Comparison of ENCODE assay signal across 24 mouse cellular contexts in the genomic region with DNA sequence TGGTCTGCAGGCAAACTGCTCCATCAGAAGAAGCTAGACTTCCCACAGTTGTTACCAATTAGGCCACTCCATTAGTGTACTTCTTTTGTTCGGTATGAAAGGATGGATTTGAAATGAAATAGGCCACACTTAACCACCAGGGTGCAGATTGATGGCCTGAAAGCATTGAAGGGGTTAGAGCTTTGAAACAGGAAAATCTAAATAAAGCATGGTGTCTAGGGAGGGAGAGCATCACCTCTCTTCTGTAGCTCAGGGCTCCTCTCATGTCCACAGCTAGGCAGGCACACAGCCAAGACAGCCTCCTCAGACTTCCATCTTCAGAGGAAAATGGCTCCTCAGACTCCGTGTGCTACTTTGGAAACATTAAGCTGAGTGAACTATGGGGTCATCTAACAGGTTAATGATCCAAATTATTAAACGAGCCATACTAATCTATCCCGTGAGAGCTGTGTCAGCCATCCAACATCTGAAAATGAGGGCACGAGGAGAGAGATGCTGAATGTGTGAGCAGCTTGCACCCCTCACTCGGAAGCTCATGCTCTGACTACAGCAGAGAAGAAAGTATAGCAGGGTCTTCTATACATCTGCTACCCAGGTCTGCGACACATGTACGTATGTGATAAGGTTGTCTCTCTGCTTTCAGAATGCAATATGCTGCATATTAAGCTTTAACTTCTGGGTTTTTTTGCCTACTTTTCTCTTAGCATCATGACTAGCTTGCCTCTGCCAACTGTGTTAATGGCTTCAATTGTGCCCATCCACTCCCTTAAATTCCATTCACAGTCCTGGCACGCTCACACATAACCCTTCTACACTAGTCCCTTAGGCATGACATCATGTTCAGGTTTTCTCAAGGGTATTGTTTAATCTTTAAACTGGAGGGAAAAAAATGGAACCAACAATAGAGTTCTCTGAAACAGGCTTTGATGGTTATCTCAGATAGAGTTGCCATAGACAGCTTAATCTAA. TPM values are rescaled to one million over a fixed set of nuclear protein-coding genes. Genes with fewer than 3 reads are reported as not detected.
DNase-seq lines count a peak whose midpoint lies in the region; ATAC-seq and TF ChIP-seq lines count a peak whose summit lies in the region.
"Had no signal": no experiment of that assay in that cellular context is flagged by ENCODE, and none has a peak within 500 bp of the region (broad histone marks: within the 10 kb centered on the region; RNA-seq: fewer than 3 reads in every experiment).

No protein-coding gene starts in this region.

- H3K27ac ChIP-seq in hindbrain, embryonic 13.5 days: no peak overlapping the region
- H3K27ac ChIP-seq in hindbrain, embryonic 11.5 days (ENCODE audit: low read depth, low read length): no peak overlapping the region
- H3K27ac ChIP-seq in lung, postnatal 0 days (ENCODE audit: low read length): no peak overlapping the region
- H3K27ac ChIP-seq in neural tube, embryonic 14.5 days (ENCODE audit: low read depth, low read length): no peak overlapping the region
- no peak overlapping the region for H3K27ac ChIP-seq in intestine, embryonic 16.5 days (ENCODE audit: low read length)
- H3K27ac ChIP-seq: embryonic facial prominence, embryonic 12.5 days; forebrain, embryonic 15.5 days; heart, adult 2 months; heart, embryonic 15.5 days; layer of hippocampus, adult 2 months; limb, embryonic 15.5 days; liver, embryonic 15.5 days had no signal

- H3K36me3 ChIP-seq in hindbrain, embryonic 13.5 days: no peaks in the 10 kb centered on the region
- no peaks in the 10 kb centered on the region for H3K36me3 ChIP-seq in hindbrain, embryonic 11.5 days (ENCODE audit: control insufficient read depth, insufficient read depth, low read length)
- H3K36me3 ChIP-seq in lung, postnatal 0 days (ENCODE audit: insufficient read depth, low read length): no peaks in the 10 kb centered on the region
- H3K36me3 ChIP-seq in neural tube, embryonic 14.5 days (ENCODE audit: control insufficient read depth, insufficient read depth, low read length): no peaks in the 10 kb centered on the region
- no peaks in the 10 kb centered on the region for H3K36me3 ChIP-seq in intestine, embryonic 16.5 days (ENCODE audit: control insufficient read depth, insufficient read depth, low read length)
- H3K36me3 ChIP-seq: embryonic facial prominence, embryonic 12.5 days; forebrain, embryonic 15.5 days; G1E; heart, embryonic 15.5 days; limb, embryonic 15.5 days; liver, embryonic 15.5 days had no signal

- TF ChIP-seq POLR2A in brain, embryonic 14.5 days (IDR thresholded peaks at IDR 0.05; ENCODE audit: borderline replicate concordance, extremely low read depth, insufficient read depth, insufficient read length, poor library complexity, severe bottlenecking): no peak

- no peak for TF ChIP-seq EP300 in lung, postnatal 0 days (IDR thresholded peaks at IDR 0.05)

- ATAC-seq in hindbrain, embryonic 13.5 days (ENCODE audit: low FRiP score): 0 out of 2 replicates have a peak, but pooled peaks have one; percentile 39
- no peak for ATAC-seq in hindbrain, embryonic 11.5 days (ENCODE audit: low FRiP score)
- ATAC-seq in lung, postnatal 0 days: peak; percentile 49; the same call in 1 of the 2 replicates
- ATAC-seq in neural tube, embryonic 14.5 days (ENCODE audit: low read depth): peak; percentile 78
- ATAC-seq in intestine, embryonic 16.5 days: no peak
- ATAC-seq: forebrain, embryonic 15.5 days; intestine, postnatal 0 days had no signal

- H3K9ac ChIP-seq in hindbrain, embryonic 13.5 days: no peak overlapping the region
- H3K9ac ChIP-seq in hindbrain, embryonic 11.5 days (ENCODE audit: low read depth, low read length): no peak overlapping the region
- no peak overlapping the region for H3K9ac ChIP-seq in lung, postnatal 0 days (replicated peaks; ENCODE audit: low read depth)
- no peak overlapping the region for H3K9ac ChIP-seq in neural tube, embryonic 14.5 days (replicated peaks; ENCODE audit: low read depth, low read length)
- H3K9ac ChIP-seq in intestine, embryonic 16.5 days (ENCODE audit: low read depth, low read length): no peak overlapping the region
- H3K9ac ChIP-seq: embryonic facial prominence, embryonic 12.5 days; forebrain, embryonic 15.5 days; heart, embryonic 15.5 days; limb, embryonic 15.5 days; liver, embryonic 15.5 days had no signal

- no peak for DNase-seq in hindbrain, embryonic 11.5 days (ENCODE audit: low spot score)
- DNase-seq in lung, postnatal 0 days (ENCODE audit: low spot score): peak; percentile 47
- no peak for DNase-seq in lung, postnatal 25 days (ENCODE audit: low spot score)
- DNase-seq in brain, embryonic 14.5 days (ENCODE audit: low read depth): peak; percentile 34
- DNase-seq in heart, adult 8-10 months (ENCODE audit: low spot score): no peak
- DNase-seq: adrenal gland, postnatal 36 days; cerebellum, adult 9-11 months; gastrocnemius, postnatal 25 days; heart, adult 2 months; heart, postnatal 4 days; layer of hippocampus, postnatal 36 days; thymus, postnatal 14 days had no signal

- no peaks in the 10 kb centered on the region for H3K9me3 ChIP-seq in hindbrain, embryonic 13.5 days
- no peaks in the 10 kb centered on the region for H3K9me3 ChIP-seq in hindbrain, embryonic 11.5 days (ENCODE audit: control insufficient read depth, low read length)
- no peaks in the 10 kb centered on the region for H3K9me3 ChIP-seq in lung, postnatal 0 days (ENCODE audit: low read length)
- no peaks in the 10 kb centered on the region for H3K9me3 ChIP-seq in neural tube, embryonic 14.5 days (ENCODE audit: control insufficient read depth, low read length)
- H3K9me3 ChIP-seq in intestine, embryonic 16.5 days (ENCODE audit: control insufficient read depth, low read length): no peaks in the 10 kb centered on the region
- H3K9me3 ChIP-seq: embryonic facial prominence, embryonic 12.5 days; forebrain, embryonic 15.5 days; G1E; heart, embryonic 15.5 days; limb, embryonic 15.5 days; liver, embryonic 15.5 days had no signal

- no peaks in the 10 kb centered on the region for H3K27me3 ChIP-seq in hindbrain, embryonic 13.5 days
- H3K27me3 ChIP-seq in hindbrain, embryonic 11.5 days (ENCODE audit: control insufficient read depth, insufficient read depth, low read length): no peaks in the 10 kb centered on the region
- no peaks in the 10 kb centered on the region for H3K27me3 ChIP-seq in lung, postnatal 0 days (replicated peaks; ENCODE audit: insufficient read depth, low read length)
- no peaks in the 10 kb centered on the region for H3K27me3 ChIP-seq in neural tube, embryonic 14.5 days (ENCODE audit: control insufficient read depth, insufficient read depth, low read length)
- no peaks in the 10 kb centered on the region for H3K27me3 ChIP-seq in intestine, embryonic 16.5 days (replicated peaks; ENCODE audit: control insufficient read depth, insufficient read depth, low read length)
- H3K27me3 ChIP-seq: embryonic facial prominence, embryonic 12.5 days; forebrain, embryonic 15.5 days; heart, embryonic 15.5 days; limb, embryonic 15.5 days; liver, embryonic 15.5 days had no signal

- no peak for TF ChIP-seq CTCF in lung, postnatal 0 days (IDR thresholded peaks at IDR 0.05)
- TF ChIP-seq CTCF in brain, embryonic 14.5 days (IDR thresholded peaks at IDR 0.05; ENCODE audit: borderline replicate concordance, extremely low read depth, insufficient read depth, insufficient read length): no peak

- H3K4me3 ChIP-seq in hindbrain, embryonic 13.5 days: no peak overlapping the region
- no peak overlapping the region for H3K4me3 ChIP-seq in hindbrain, embryonic 11.5 days (ENCODE audit: low read depth, low read length)
- no peak overlapping the region for H3K4me3 ChIP-seq in lung, postnatal 0 days (ENCODE audit: low read depth, low read length)
- H3K4me3 ChIP-seq in neural tube, embryonic 14.5 days (ENCODE audit: low read depth, low read length): no peak overlapping the region
- H3K4me3 ChIP-seq in intestine, embryonic 16.5 days (ENCODE audit: low read length): no peak overlapping the region
- H3K4me3 ChIP-seq: embryonic facial prominence, embryonic 12.5 days; erythroblast, embryonic 14.5 days; forebrain, embryonic 15.5 days; heart, adult 2 months; heart, embryonic 15.5 days; layer of hippocampus, adult 2 months; limb, embryonic 15.5 days; liver, embryonic 15.5 days had no signal

- WGBS in hindbrain, embryonic 13.5 days: 77% methylated on average over 9 of the region's 9 CpGs
- WGBS in hindbrain, embryonic 11.5 days: 83% methylated on average over 9 of the region's 9 CpGs
- 75% methylated on average over 9 of the region's 9 CpGs for WGBS in lung, postnatal 0 days
- WGBS in neural tube, embryonic 14.5 days: 55% methylated on average over 9 of the region's 9 CpGs
- WGBS in intestine, embryonic 16.5 days: 81% methylated on average over 9 of the region's 9 CpGs

- H3K4me1 ChIP-seq in hindbrain, embryonic 13.5 days (replicated peaks): no peaks in the 10 kb centered on the region
- no peaks in the 10 kb centered on the region for H3K4me1 ChIP-seq in hindbrain, embryonic 11.5 days (replicated peaks; ENCODE audit: control insufficient read depth, insufficient read depth, low read length)
- H3K4me1 ChIP-seq in lung, postnatal 0 days (ENCODE audit: insufficient read depth, low read depth, low read length): no peaks in the 10 kb centered on the region
- no peaks in the 10 kb centered on the region for H3K4me1 ChIP-seq in neural tube, embryonic 14.5 days (ENCODE audit: control insufficient read depth, insufficient read depth, low read length)
- H3K4me1 ChIP-seq in intestine, embryonic 16.5 days (ENCODE audit: control insufficient read depth, insufficient read depth, low read length): peaks cover 8% of the 10 kb centered on the region
- H3K4me1 ChIP-seq: embryonic facial prominence, embryonic 12.5 days; forebrain, embryonic 15.5 days; heart, embryonic 15.5 days; limb, embryonic 15.5 days; liver, embryonic 15.5 days had no signal

- no peak overlapping the region for H3K4me2 ChIP-seq in hindbrain, embryonic 13.5 days
- no peak overlapping the region for H3K4me2 ChIP-seq in hindbrain, embryonic 11.5 days (replicated peaks; ENCODE audit: low read depth, low read length)
- no peak overlapping the region for H3K4me2 ChIP-seq in lung, postnatal 0 days (replicated peaks; ENCODE audit: low read depth, low read length)
- H3K4me2 ChIP-seq in neural tube, embryonic 14.5 days (ENCODE audit: low read depth, low read length): no peak overlapping the region
- no peak overlapping the region for H3K4me2 ChIP-seq in intestine, embryonic 16.5 days (ENCODE audit: low read depth, low read length)
- H3K4me2 ChIP-seq: embryonic facial prominence, embryonic 12.5 days; forebrain, embryonic 15.5 days; heart, embryonic 15.5 days; limb, embryonic 15.5 days; liver, embryonic 15.5 days had no signal

RNA-seq across cellular contexts. Expression of a gene that starts 59.8 kb away (rescaled TPM):
- 56.6 and 58.5 TPM in 2 replicates for polyA plus RNA-seq in hindbrain, embryonic 13.5 days (2015; fragmentation: Nextera tagmentation; extraction: Ambion mirVana)
- 85.1 and 91.5 TPM in 2 replicates for polyA plus RNA-seq in hindbrain, embryonic 11.5 days (2014; fragmentation: Nextera tagmentation; extraction: Ambion mirVana)
- 179 and 213 TPM in 2 replicates for polyA plus RNA-seq in lung, postnatal 0 days (2015; fragmentation: Nextera tagmentation; extraction: Ambion mirVana)
- 60.7 and 61.5 TPM in 2 replicates for polyA plus RNA-seq in brain, embryonic 14.5 days (2012; rRNA removed)
- polyA plus RNA-seq in neural tube, embryonic 14.5 days (2014; fragmentation: Nextera tagmentation; extraction: Ambion mirVana): 69.1 and 69.7 TPM in 2 replicates
- 67.9 and 70.9 TPM in 2 replicates for polyA plus RNA-seq in intestine, embryonic 16.5 days (2015; fragmentation: Nextera tagmentation; extraction: Ambion mirVana)
- 10 to 100 TPM; 26.6 to 33.0 (median 29.9) TPM for total RNA-seq in heart, adult 8-10 months (2022)

Comparison
In these comparisons a context has a peak if more than half of its experiments do, and no peak if none do; other contexts are left out.
1. ATAC-seq: peak in hindbrain, embryonic 13.5 days (single experiment), lung, postnatal 0 days (single experiment) and neural tube, embryonic 14.5 days (single experiment); none in hindbrain, embryonic 11.5 days (single experiment) and intestine, embryonic 16.5 days (single experiment).
2. DNase-seq: peak in lung, postnatal 0 days (single experiment) and brain, embryonic 14.5 days (single experiment); none in hindbrain, embryonic 11.5 days (single experiment), lung, postnatal 25 days (single experiment) and heart, adult 8-10 months (single experiment).